Mouse (Mus musculus): ENCODE measurements around the gene Riox1. TPM values are rescaled to one million over a fixed set of nuclear protein-coding genes. Genes with fewer than 3 reads are reported as not detected.
A peak's percentile ranks its signal among the peaks of the same experiment; 100 is the strongest.

Gene Riox1
- 14.2 and 16.2 TPM in 2 replicates for polyA plus RNA-seq (2015; fragmentation: Nextera tagmentation; extraction: Ambion mirVana)

- WGBS, result under 1% methylated on average over 33 of the region's 37 CpGs
- Histone ChIP-seq H3K27ac (peak within 1 kb of the TSS; percentile 80), H3K36me3 (0 out of 2 replicates have a peak, but pooled peaks cover 4% of the 10 kb centered on the region), H3K4me3 (peak within 1 kb of the TSS; percentile 81), H3K4me1 (peaks cover 31% of the 10 kb centered on the region), H3K27me3 (no peaks in the 10 kb centered on the region), H3K9ac (peak within 1 kb of the TSS; percentile 77), H3K4me2 (peak within 1 kb of the TSS; percentile 96), H3K9me3 (no peaks in the 10 kb centered on the region)
- peak; percentile 93 for ATAC-seq (ENCODE audit: borderline replicate concordance, extremely low read depth, low FRiP score, low TSS enrichment)
These were observed at the start of gene Riox1 for GRCm38 (mm10) chr12:83950493-83950839. Riox1 (plus strand) TSS chr12:83950608.

GRCm38 (mm10) chr12:83910451-83910850, 40.0 kb upstream of the Riox1 start:
- H3K9me3 ChIP-seq, result no peaks in the 10 kb centered on the region
- no peak overlapping the region for H3K4me3 ChIP-seq
- no peak overlapping the region for H3K4me2 ChIP-seq
- no peak overlapping the region for H3K27ac ChIP-seq
- H3K9ac ChIP-seq, result no peak overlapping the region
- no peaks in the 10 kb centered on the region for H3K27me3 ChIP-seq
- 75% methylated on average over 2 of the region's 2 CpGs for WGBS
- no peaks in the 10 kb centered on the region for H3K4me1 ChIP-seq
- ATAC-seq (ENCODE audit: borderline replicate concordance, extremely low read depth, low FRiP score, low TSS enrichment), result no peak
- 0 out of 2 replicates have a peak, but pooled peaks cover 9% of the 10 kb centered on the region for H3K36me3 ChIP-seq

- ATAC-seq (ENCODE audit: borderline replicate concordance, extremely low read depth, low FRiP score, low TSS enrichment), result no peak
- Histone ChIP-seq H3K9ac (no peak overlapping the region), H3K4me1 (peaks cover 9% of the 10 kb centered on the region), H3K36me3 (0 out of 2 replicates have a peak, but pooled peaks cover 9% of the 10 kb centered on the region), H3K4me2 (no peak overlapping the region), H3K27ac (no peak overlapping the region), H3K9me3 (no peaks in the 10 kb centered on the region), H3K27me3 (no peaks in the 10 kb centered on the region), H3K4me3 (no peak overlapping the region)
- 95% methylated on average over 4 of the region's 4 CpGs for WGBS
These were observed 36.1 kb upstream of the Riox1 start for GRCm38 (mm10) chr12:83914202-83914740.

DNA sequence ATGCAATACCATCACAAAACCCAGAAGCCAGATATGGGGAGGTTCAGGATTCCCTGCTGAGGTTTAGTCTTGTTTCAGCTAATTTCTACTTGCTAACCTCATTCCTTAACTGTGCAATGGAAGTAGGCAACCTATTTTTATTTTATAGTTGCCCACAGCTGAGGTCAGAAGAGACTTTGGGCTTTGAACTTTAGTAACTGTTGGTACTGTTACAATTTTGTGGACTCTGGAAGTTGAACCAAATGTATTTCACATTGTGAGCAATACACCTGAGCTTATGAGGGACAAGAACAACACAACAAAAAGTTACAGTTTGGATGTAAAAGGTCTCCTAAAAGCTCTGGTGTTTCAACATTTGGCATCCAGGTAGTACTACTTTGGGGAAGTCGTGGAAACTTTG, 35.6 kb upstream of the Riox1 start:
- ATAC-seq (ENCODE audit: borderline replicate concordance, extremely low read depth, low FRiP score, low TSS enrichment), result no peak
- no peak overlapping the region for H3K4me2 ChIP-seq
- no peaks in the 10 kb centered on the region for H3K27me3 ChIP-seq
- WGBS, result 75% methylated on average over 1 of the region's 1 CpGs
- H3K9ac ChIP-seq, result no peak overlapping the region
- H3K27ac ChIP-seq, result no peak overlapping the region
- no peaks in the 10 kb centered on the region for H3K9me3 ChIP-seq
- H3K4me1 ChIP-seq, result peaks cover 9% of the 10 kb centered on the region
- H3K4me3 ChIP-seq, result no peak overlapping the region
- 0 out of 2 replicates have a peak, but pooled peaks cover 9% of the 10 kb centered on the region for H3K36me3 ChIP-seq

DNA sequence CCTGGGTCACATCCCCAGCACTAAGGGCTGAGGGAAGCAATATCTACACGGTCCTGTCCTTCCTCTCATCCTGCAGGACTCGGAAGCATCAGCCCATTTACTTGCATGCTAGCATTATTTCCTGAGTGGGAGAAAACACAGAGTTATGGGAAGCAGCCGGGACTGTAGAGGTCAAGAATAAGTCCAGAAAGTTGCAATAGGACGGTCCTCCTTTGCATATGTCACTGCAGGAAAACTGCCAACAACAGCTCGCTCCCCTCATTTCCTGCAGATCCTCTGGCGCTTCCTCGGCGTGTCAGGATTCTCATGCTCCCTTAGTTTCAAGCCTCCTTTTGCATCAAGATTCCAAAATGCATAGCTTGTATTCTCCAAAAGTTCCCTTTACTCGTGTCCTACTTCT, 33.5 kb upstream of the Riox1 start:
- Histone ChIP-seq H3K4me3 (no peak overlapping the region), H3K4me1 (peaks cover 15% of the 10 kb centered on the region), H3K27me3 (no peaks in the 10 kb centered on the region), H3K27ac (peak overlapping the region; percentile 31; the same call in 1 of the 2 replicates), H3K36me3 (0 out of 2 replicates have a peak, but pooled peaks cover 9% of the 10 kb centered on the region), H3K4me2 (0 out of 2 replicates have a peak overlapping the region, but pooled peaks have one; percentile 3), H3K9me3 (no peaks in the 10 kb centered on the region), H3K9ac (no peak overlapping the region)
- 39% methylated on average over 9 of the region's 9 CpGs for WGBS
- ATAC-seq (ENCODE audit: borderline replicate concordance, extremely low read depth, low FRiP score, low TSS enrichment), result no peak

DNA sequence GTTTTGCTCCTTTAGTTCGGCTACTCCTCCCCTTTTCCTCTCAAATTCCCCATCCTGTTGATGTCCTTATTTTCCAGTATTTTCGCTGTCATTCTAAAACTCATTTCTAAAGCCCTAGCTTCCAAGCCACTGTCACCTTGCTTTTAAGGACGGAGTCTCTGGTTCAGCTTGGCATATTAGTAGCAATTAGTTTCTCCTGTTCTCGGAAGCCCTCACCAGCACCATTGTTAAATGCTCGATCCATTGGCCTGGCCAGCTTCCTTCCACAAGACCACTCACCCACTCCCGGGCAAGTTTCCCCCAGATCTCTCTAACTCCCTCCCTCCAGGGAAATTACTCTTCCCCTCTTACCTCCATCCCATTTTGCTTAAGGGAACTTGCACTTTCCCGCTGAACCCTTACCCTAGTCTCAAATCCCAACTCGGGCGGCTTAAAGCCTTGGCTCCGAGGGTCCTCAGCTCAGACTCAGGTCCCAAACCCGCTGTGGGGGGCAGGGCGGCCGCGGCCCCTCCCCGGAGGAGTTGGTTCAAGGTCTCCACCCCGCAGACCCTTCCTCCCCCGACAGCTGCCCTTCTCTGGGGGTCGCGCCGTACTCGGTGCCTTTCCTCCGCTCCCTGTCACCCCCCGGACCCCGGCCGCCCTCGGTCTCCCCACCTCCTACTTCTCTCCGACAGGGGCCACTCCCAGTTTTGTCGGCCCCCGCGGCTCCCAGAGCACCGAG, 29.5 kb upstream of the Riox1 start:
- Histone ChIP-seq H3K4me2 (peak overlapping the region; percentile 75), H3K36me3 (no peaks in the 10 kb centered on the region), H3K4me3 (peak overlapping the region; percentile 87), H3K27me3 (no peaks in the 10 kb centered on the region), H3K27ac (peak overlapping the region; percentile 93), H3K9me3 (no peaks in the 10 kb centered on the region), H3K4me1 (peaks cover 40% of the 10 kb centered on the region), H3K9ac (peak overlapping the region; percentile 85)
- no peak for ATAC-seq (ENCODE audit: borderline replicate concordance, extremely low read depth, low FRiP score, low TSS enrichment)
- under 1% methylated on average over 31 of the region's 31 CpGs for WGBS

DNA sequence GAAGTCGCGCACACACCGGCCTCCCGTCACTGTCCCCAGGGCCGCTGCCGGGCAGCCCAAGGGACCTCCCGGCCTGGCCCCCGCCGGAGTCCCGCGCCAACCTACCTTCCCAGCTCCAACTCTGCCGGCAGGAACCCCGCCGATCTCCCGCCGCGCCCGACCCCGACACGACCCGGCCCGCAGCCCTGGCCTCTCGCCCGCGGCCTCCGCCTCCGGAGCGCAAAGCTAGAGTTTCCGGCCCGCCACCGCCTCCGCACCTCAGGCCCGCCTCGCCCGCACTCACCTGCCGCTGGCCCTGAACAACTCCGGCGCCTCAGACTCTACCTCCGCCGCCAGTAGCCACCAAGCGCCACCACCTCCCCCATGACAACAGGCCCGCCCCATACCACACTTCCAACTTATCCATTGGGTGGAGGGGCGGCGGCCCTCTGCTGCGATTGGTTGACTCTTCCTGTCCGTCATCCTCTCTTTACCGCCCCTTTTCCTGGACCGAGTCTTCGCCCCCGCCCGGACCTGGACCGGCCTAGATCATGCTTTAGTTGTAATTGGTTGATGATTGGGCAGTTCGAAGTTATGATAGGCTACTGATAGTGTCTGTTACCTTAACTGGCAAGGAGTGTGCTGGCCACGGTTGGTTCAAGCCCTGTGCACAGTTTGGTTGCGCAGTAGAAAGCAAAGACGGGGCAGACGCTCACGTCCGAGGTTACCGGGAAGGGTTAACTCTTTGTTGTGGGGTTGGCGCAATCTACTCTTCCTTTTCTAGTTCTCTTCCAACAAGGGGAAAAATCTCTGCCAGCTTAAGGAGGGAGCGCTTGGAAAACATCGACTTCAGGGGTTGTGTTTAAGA, 28.6 kb upstream of the Riox1 start, which contains the start of gene Numb:
Gene Numb (minus strand): TSS at position 400 of the 847 bp plus-strand sequence.
- Histone ChIP-seq H3K27me3 (no peaks in the 10 kb centered on the region), H3K4me1 (peaks cover 40% of the 10 kb centered on the region), H3K4me3 (peak within 1 kb of the TSS; percentile 87), H3K4me2 (peak within 1 kb of the TSS; percentile 75), H3K36me3 (no peaks in the 10 kb centered on the region), H3K9ac (peak within 1 kb of the TSS; percentile 85), H3K27ac (peak within 1 kb of the TSS; percentile 93), H3K9me3 (no peaks in the 10 kb centered on the region)
- WGBS, result under 1% methylated on average over 61 of the region's 63 CpGs
- ATAC-seq (ENCODE audit: borderline replicate concordance, extremely low read depth, low FRiP score, low TSS enrichment), result peak; percentile 100

- WGBS, result 22% methylated on average over 8 of the region's 8 CpGs
- Histone ChIP-seq H3K36me3 (no peaks in the 10 kb centered on the region), H3K4me3 (peak overlapping the region; percentile 87), H3K9ac (peak overlapping the region; percentile 53; the same call in 1 of the 2 replicates), H3K27me3 (no peaks in the 10 kb centered on the region), H3K4me2 (peak overlapping the region; percentile 55), H3K4me1 (peaks cover 38% of the 10 kb centered on the region), H3K9me3 (no peaks in the 10 kb centered on the region), H3K27ac (peak overlapping the region; percentile 65; the same call in 1 of the 2 replicates)
- no peak for ATAC-seq (ENCODE audit: borderline replicate concordance, extremely low read depth, low FRiP score, low TSS enrichment)
These were observed 27.5 kb upstream of the Riox1 start for GRCm38 (mm10) chr12:83922724-83923485.

GRCm38 (mm10) chr12:83923486-83923859, 26.9 kb upstream of the Riox1 start:
- no peak for ATAC-seq (ENCODE audit: borderline replicate concordance, extremely low read depth, low FRiP score, low TSS enrichment)
- 74% methylated on average over 1 of the region's 1 CpGs for WGBS
- H3K27ac ChIP-seq, result no peak overlapping the region

GRCm38 (mm10) chr12:83924332-83924731, 26.1 kb upstream of the Riox1 start:
- Histone ChIP-seq H3K4me2 (no peak overlapping the region), H3K36me3 (no peaks in the 10 kb centered on the region), H3K4me3 (no peak overlapping the region), H3K9ac (no peak overlapping the region), H3K27ac (no peak overlapping the region), H3K27me3 (no peaks in the 10 kb centered on the region), H3K4me1 (peaks cover 38% of the 10 kb centered on the region), H3K9me3 (no peaks in the 10 kb centered on the region)
- no peak for ATAC-seq (ENCODE audit: borderline replicate concordance, extremely low read depth, low FRiP score, low TSS enrichment)
- 70% methylated on average over 3 of the region's 3 CpGs for WGBS

More at GRCm38 (mm10) chr12:83923486-83923859, 26.9 kb upstream of the Riox1 start:
- H3K9ac ChIP-seq, result no peak overlapping the region
- no peaks in the 10 kb centered on the region for H3K27me3 ChIP-seq
- no peak overlapping the region for H3K4me3 ChIP-seq
- H3K36me3 ChIP-seq, result no peaks in the 10 kb centered on the region
- H3K4me1 ChIP-seq, result peaks cover 38% of the 10 kb centered on the region
- H3K4me2 ChIP-seq, result peak overlapping the region; percentile 55; the same call in 1 of the 2 replicates
- H3K9me3 ChIP-seq, result no peaks in the 10 kb centered on the region

- Histone ChIP-seq H3K4me3 (0 out of 2 replicates have a peak overlapping the region, but pooled peaks have one; percentile 3), H3K9me3 (no peaks in the 10 kb centered on the region), H3K9ac (no peak overlapping the region), H3K36me3 (no peaks in the 10 kb centered on the region), H3K27me3 (no peaks in the 10 kb centered on the region), H3K4me1 (peaks cover 34% of the 10 kb centered on the region), H3K4me2 (peak overlapping the region; percentile 25; the same call in 1 of the 2 replicates), H3K27ac (no peak overlapping the region)
- ATAC-seq (ENCODE audit: borderline replicate concordance, extremely low read depth, low FRiP score, low TSS enrichment), result no peak
- 52% methylated on average over 7 of the region's 7 CpGs for WGBS
These were observed 25.2 kb upstream of the Riox1 start for GRCm38 (mm10) chr12:83925160-83925703.
